Mouse (Mus musculus): Measurements from ENCODE around the gene Xab2. TPM values are rescaled to one million over a fixed set of nuclear protein-coding genes. Genes with fewer than 3 reads are reported as not detected.
A peak's percentile ranks its signal among the peaks of the same experiment; 100 is the strongest.

Gene Xab2
- total RNA-seq, 2 experiments from 2014 or later, result 18.8 to 21.5 TPM

GRCm38 (mm10) chr8:3568378-3568777 lies 52.7 kb downstream of the Xab2 start:
- intact Hi-C loops (cut with DNase I), result no loop called here
- no peak for DNase-seq

GRCm38 (mm10) chr8:3567641-3568371 lies 53.3 kb downstream of the Xab2 start, which contains the start of gene C330021F23Rik:
TSS of gene C330021F23Rik (plus strand) at chr8:3567990.
- DNase-seq, result peak; percentile 15 to 33
- intact Hi-C loops (cut with DNase I), result no loop called here

Other genes starting within 250 kb of the Xab2 start
- gene Arhgef18, start 228.3 kb downstream of the Xab2 start, total RNA-seq (2021), result 10 to 100 TPM; 19.6 to 22.7 TPM
- gene Pex11g, start 153.6 kb downstream of the Xab2 start, total RNA-seq (2021), result 1 to 10 TPM; 4.4 to 5.5 TPM
- under 1 TPM in 1 of 2 experiments, not detected in 1; 0.17 TPM for gene Tex45, start 150.5 kb downstream of the Xab2 start, total RNA-seq (2021)
- gene Zfp358, start 128.2 kb downstream of the Xab2 start, total RNA-seq (2021), result 10 to 100 TPM; 25.7 to 27.2 TPM
- 10 to 100 TPM; 27.1 to 28.3 TPM for gene Mcoln1, start 120.9 kb downstream of the Xab2 start, total RNA-seq (2021)
- gene Pnpla6, start 105.9 kb downstream of the Xab2 start, total RNA-seq (2021), result 10 to 100 TPM; 12.9 to 13.8 TPM
- under 1 TPM; 0.30 to 0.91 TPM for gene C330021F23Rik, start 53.3 kb downstream of the Xab2 start, total RNA-seq (2021)
- gene Camsap3, start 34.0 kb downstream of the Xab2 start, total RNA-seq (2021), result 1 to 10 TPM; 1.1 to 1.9 TPM
- 10 to 100 TPM; 69.8 to 76.2 TPM for gene Pet100, start 232 bp upstream of the Xab2 start, total RNA-seq (2021)
- gene Pcp2, start 4.2 kb upstream of the Xab2 start, total RNA-seq (2021), result not detected
- 10 to 100 TPM; 13.9 to 14.0 TPM for gene Stxbp2, start 9.6 kb upstream of the Xab2 start, total RNA-seq (2021)
- gene Retn, start 34.5 kb upstream of the Xab2 start, total RNA-seq (2021), result under 1 TPM; 0.31 to 0.40 TPM
- gene Mcemp1, start 44.4 kb upstream of the Xab2 start, total RNA-seq (2021), result under 1 TPM; 0.17 to 0.40 TPM
- gene Fcor, start 51.0 kb upstream of the Xab2 start, total RNA-seq (2021), result 1 to 10 TPM; 1.3 to 1.6 TPM
- gene Trappc5, start 55.0 kb upstream of the Xab2 start, total RNA-seq (2021), result 10 to 100 TPM; 19.4 to 20.2 TPM
- gene Fcer2a, start 72.9 kb upstream of the Xab2 start, total RNA-seq (2021), result under 1 TPM; 0.24 to 0.50 TPM
- gene Clec4g, start 99.3 kb upstream of the Xab2 start, total RNA-seq (2021), result under 1 TPM; 0.67 to 0.89 TPM
- not detected for gene Cd209a, start 127.7 kb upstream of the Xab2 start, total RNA-seq (2021)
- gene Cd209e, start 233.0 kb upstream of the Xab2 start, total RNA-seq (2021), result not detected